Mouse (Mus musculus) limb, embryonic 12.5 days (tissue): ENCODE data around the gene Lman1l. TPM values are rescaled to one million over a fixed set of nuclear protein-coding genes. Genes with fewer than 3 reads are reported as not detected.

Experiments
- ATAC-seq: fragments of 200-750 bp; cut with Nextera tagmentation; 2 replicates; pipeline ENCODE4 v1.8.0; 2017; ENCODE audit warnings: low read depth, moderate TSS enrichment; ENCODE audit not compliant: insufficient number of reproducible peaks, insufficient read depth, low FRiP score, low TSS enrichment
- H3K27ac ChIP-seq: fragments of 300-500 bp; sonication (generic); 2 replicates; pipeline ENCODE4 v1.5.1; 2016; ENCODE audit warnings: mild to moderate bottlenecking, moderate library complexity
- H3K27me3 ChIP-seq: fragments of 300-500 bp; sonication (generic); 2 replicates; pipeline ENCODE4 v1.6.1; 2016; ENCODE audit warnings: mild to moderate bottlenecking, moderate library complexity
- H3K36me3 ChIP-seq: fragments of 300-500 bp; sonication (generic); 2 replicates; pipeline ENCODE4 v1.6.1; 2016; ENCODE audit warnings: mild to moderate bottlenecking, moderate library complexity
- H3K4me1 ChIP-seq: fragments of 300-500 bp; sonication (generic); replicated peaks from 2 replicates; pipeline ENCODE4 v1.6.1; 2016
- H3K4me2 ChIP-seq: fragments of 300-500 bp; sonication (generic); 2 replicates; pipeline ENCODE4 v1.6.1; 2016; ENCODE audit warnings: mild to moderate bottlenecking, moderate library complexity
- H3K4me3 ChIP-seq: fragments of 300-500 bp; sonication (generic); replicated peaks from 2 replicates; pipeline ENCODE4 v1.5.1; 2016; ENCODE audit warnings: mild to moderate bottlenecking
- H3K9ac ChIP-seq: fragments of 300-500 bp; sonication (generic); replicated peaks from 2 replicates; pipeline ENCODE4 v1.6.1; 2016; ENCODE audit warnings: mild to moderate bottlenecking, moderate library complexity
- H3K9me3 ChIP-seq: fragments of 300-500 bp; sonication (generic); 2 replicates; pipeline ENCODE4 v1.6.1; 2016; ENCODE audit warnings: mild to moderate bottlenecking, moderate library complexity
- WGBS: fragments of 180-500 bp; shearing (Covaris S2); methylation state at CpG from one replicate; pipeline ENCODE4 v1.1.7; 2016; 5-methylcytosine and 5-hydroxymethylcytosine counted together
- polyA plus RNA-seq: library from polyadenylated mRNA; unstranded; fragments of >200 nt; fragmentation: Nextera tagmentation; extraction: Ambion mirVana; gene quantifications from 2 replicates; pipeline ENCODE4 v1.2.1, GENCODE M21; 2016

Gene Lman1l
- polyA plus RNA-seq, 1 experiment from 2014 or later, result not detected

DNA sequence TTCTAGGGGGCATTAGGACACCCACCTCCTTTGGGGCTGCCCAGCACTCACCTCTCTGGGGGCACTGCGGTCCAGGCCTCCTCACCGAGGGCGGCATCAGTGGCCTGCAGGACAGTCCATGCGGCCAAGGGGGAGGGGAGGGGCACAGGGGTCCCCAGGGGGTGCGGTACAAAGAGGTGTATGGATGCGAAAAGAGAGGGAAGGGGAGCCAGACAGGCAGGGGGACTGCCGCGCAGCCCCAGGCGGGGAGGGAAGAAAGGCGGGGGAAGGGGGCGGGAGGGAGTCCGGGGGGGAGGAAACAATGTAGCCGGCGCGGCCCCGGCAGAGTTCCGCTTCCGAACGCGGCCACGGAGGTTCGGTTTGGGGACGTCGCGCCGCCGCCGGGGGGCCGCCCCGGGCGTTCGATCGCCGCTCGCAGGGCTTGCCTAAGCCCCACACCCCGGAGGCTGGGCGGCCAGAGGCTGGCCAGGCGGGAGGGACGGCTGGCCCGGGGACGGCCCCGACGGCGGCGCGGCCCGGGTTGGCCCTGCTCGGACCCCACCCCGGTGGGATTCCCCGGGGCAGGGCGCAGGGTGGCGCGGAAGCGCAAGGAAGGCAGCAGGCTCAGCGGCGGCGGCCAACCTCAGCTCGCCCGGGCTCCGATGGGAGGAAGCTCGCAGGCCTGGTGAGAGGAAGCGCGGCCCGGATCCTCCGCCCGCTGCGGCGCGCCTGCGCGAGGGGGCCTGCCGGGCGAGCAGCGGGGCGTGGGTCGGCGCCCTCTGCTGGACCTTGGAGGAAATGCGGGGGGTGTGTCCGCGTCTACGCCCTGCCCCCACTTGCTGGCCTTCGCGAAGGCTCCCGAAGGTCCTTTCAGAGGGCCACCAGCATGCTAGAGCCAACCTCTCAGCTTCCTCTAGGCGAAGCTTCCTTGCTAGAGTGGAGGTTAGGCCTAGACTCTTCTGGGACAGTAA lies 24.6 kb upstream of the Lman1l start:
- Histone ChIP-seq H3K9ac (peak overlapping the region; percentile 99), H3K4me1 (peaks cover 42% of the 10 kb centered on the region), H3K27me3 (no peaks in the 10 kb centered on the region), H3K4me2 (peak overlapping the region; percentile 96), H3K36me3 (peaks cover 16% of the 10 kb centered on the region), H3K27ac (peak overlapping the region; percentile 98), H3K9me3 (no peaks in the 10 kb centered on the region), H3K4me3 (peak overlapping the region; percentile 99)
- ATAC-seq, result peak; percentile 72
- under 1% methylated on average over 69 of the region's 85 CpGs for WGBS

DNA sequence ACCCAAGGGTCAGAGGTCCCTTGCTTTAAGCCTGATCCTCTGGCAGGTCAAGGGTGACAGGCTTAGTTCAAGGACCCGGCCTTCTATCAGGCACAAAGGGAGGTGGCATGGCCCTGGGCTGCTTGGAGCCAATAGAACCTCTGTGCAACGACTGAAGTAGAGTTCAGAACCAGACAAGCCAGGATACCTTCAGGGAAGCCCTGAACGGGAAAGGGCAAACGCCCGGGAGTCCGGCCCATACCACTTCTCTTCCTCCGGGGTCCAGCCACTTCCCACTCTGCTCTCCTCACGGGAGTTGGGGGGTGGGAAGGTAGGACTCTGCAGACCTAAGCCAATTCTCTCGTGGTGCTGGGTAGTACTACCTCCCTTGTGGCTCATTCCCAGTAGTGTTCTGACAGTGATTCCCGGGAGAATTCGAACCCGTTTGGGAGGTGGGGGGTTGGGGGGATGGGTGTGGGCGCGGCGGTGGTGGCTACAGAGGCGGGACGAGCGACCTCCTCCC lies 23.9 kb upstream of the Lman1l start:
- Histone ChIP-seq H3K4me1 (peaks cover 49% of the 10 kb centered on the region), H3K36me3 (peaks cover 19% of the 10 kb centered on the region), H3K4me3 (peak overlapping the region; percentile 99), H3K9me3 (no peaks in the 10 kb centered on the region), H3K27me3 (no peaks in the 10 kb centered on the region), H3K27ac (peak overlapping the region; percentile 98), H3K9ac (peak overlapping the region; percentile 99), H3K4me2 (peak overlapping the region; percentile 96)
- WGBS, result under 1% methylated on average over 18 of the region's 18 CpGs
- peak; percentile 11; the same call in 1 of the 2 replicates for ATAC-seq

DNA sequence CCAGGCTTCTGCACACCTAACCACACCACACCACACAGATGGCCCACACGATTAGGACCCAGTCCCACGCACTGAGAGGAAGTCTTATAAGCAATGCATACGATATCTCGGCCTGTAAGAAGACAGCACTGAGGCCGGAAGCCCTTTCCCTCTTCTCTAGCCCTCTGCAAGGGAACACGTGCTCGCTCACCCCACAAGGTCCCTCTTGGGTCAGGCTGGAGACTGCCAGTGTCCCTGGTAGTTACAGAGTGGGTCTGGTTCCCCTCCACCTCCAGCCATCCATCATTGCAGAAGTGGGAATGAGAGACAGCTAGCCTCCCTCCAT lies 23.2 kb upstream of the Lman1l start:
- Histone ChIP-seq H3K9ac (peak overlapping the region; percentile 99), H3K4me1 (peaks cover 56% of the 10 kb centered on the region), H3K27ac (peak overlapping the region; percentile 98; the same call in 1 of the 2 replicates), H3K4me2 (peak overlapping the region; percentile 96), H3K9me3 (no peaks in the 10 kb centered on the region), H3K4me3 (peak overlapping the region; percentile 99), H3K36me3 (peaks cover 19% of the 10 kb centered on the region), H3K27me3 (no peaks in the 10 kb centered on the region)
- 54% methylated on average over 7 of the region's 7 CpGs for WGBS
- ATAC-seq, result no peak

DNA sequence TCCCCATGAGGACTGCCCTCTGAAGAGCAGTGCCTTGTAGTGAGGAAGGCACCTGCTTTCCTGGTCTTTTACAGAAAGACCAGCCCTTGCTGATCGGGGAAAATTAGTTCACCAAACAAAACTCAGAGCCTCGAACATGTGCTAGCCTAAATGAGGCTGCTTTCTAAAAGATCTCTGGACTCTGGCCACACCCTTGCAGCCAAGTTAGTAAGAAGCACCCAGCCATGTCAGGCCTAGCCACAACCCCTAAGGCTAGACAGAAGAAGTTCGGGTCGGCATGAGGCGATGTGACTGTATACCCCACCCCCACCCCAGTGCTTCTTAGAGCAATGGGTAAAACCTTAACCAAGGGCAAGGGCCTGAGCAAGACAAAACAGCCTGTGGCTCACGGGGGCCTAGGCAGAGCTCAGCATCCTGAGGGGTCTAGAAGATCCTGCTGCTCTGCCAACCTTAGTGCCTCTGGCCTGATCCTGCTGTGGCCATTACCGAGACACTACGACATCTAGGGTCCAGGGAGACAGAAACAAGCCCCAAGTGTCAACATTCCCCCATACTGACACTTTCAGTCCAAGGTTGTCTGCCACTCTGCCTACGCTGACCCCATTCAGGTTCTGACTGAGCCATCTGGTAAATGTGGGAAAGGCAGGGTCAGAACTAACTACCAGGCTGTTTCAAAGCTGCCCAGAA lies 22.7 kb upstream of the Lman1l start:
- 72% methylated on average over 9 of the region's 9 CpGs for WGBS
- Histone ChIP-seq H3K27me3 (no peaks in the 10 kb centered on the region), H3K36me3 (peaks cover 19% of the 10 kb centered on the region), H3K9ac (peak overlapping the region; percentile 99), H3K4me2 (peak overlapping the region; percentile 96), H3K4me1 (peaks cover 61% of the 10 kb centered on the region), H3K27ac (0 out of 2 replicates have a peak overlapping the region, but pooled peaks have one; percentile 98), H3K9me3 (no peaks in the 10 kb centered on the region), H3K4me3 (peak overlapping the region; percentile 99)
- ATAC-seq, result no peak

DNA sequence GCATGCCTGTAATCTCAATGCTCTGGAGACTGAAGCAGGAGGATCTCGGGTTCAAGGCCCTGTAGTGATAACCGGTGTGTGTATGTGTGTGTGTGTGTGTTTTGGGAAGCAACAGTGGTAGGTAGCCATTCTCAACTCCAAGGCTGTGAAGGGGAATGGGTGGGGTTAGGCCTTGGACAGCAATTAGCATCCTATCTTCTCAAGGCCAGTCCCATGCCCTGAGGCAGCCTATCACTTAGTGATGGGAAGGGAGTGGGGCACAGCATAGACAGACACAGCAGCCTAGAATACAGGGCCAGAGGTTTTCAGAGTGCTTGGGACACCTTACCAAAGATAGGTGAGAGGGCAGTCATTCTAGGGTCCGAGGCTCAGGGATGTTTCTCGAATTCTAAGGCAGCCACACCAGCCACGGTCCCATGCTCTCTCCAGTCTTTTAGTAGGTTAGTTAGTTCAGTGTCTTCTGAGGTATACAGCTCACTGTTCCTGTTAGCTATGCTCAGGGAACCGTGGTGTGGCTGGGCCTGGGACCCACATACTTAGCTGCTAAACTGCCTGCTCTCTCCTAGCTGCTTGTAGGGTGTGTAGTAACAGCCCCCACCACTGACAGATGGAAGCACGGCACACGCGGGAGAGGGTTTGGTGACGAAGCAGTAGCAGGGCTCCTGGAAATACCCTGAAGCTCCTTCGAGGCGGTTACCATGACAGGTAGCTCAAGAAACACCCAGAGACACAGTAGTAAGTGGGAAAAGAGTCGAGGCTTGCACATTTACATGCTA lies 21.4 kb upstream of the Lman1l start:
- 88% methylated on average over 13 of the region's 13 CpGs for WGBS
- ATAC-seq, result no peak
- Histone ChIP-seq H3K27me3 (no peaks in the 10 kb centered on the region), H3K36me3 (peaks cover 19% of the 10 kb centered on the region), H3K9ac (no peak overlapping the region), H3K4me1 (peaks cover 74% of the 10 kb centered on the region), H3K4me2 (0 out of 2 replicates have a peak overlapping the region, but pooled peaks have one; percentile 4), H3K27ac (no peak overlapping the region; the same call in 1 of the 2 replicates), H3K4me3 (no peak overlapping the region), H3K9me3 (no peaks in the 10 kb centered on the region)

DNA sequence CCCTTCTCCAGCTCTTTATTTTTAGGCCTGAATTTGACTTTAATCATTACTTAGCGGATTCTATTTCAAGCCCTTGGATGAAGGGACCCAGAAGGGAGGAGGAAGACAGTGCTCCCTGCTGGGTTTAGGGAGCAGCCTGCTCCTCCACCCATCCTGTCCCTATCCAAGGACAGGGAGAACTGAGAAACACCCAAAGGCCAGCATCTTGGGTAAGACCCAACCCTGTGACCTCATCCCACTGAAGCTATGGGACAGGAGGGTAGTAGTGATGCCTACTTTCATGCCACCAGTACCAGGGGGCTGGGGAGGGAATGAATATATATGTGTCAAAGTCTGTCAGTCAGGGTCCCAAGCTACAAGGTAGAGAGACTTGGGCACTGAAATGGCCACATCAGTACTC lies 20.4 kb upstream of the Lman1l start:
- Histone ChIP-seq H3K9ac (peak overlapping the region; percentile 42; the same call in 1 of the 2 replicates), H3K27ac (peak overlapping the region; percentile 91; the same call in 1 of the 2 replicates), H3K36me3 (peaks cover 19% of the 10 kb centered on the region), H3K4me3 (0 out of 2 replicates have a peak overlapping the region, but pooled peaks have one; percentile 20), H3K9me3 (no peaks in the 10 kb centered on the region), H3K27me3 (no peaks in the 10 kb centered on the region), H3K4me2 (peak overlapping the region; percentile 50), H3K4me1 (peaks cover 76% of the 10 kb centered on the region)
- ATAC-seq, result no peak
- 75% methylated on average over 1 of the region's 1 CpGs for WGBS

DNA sequence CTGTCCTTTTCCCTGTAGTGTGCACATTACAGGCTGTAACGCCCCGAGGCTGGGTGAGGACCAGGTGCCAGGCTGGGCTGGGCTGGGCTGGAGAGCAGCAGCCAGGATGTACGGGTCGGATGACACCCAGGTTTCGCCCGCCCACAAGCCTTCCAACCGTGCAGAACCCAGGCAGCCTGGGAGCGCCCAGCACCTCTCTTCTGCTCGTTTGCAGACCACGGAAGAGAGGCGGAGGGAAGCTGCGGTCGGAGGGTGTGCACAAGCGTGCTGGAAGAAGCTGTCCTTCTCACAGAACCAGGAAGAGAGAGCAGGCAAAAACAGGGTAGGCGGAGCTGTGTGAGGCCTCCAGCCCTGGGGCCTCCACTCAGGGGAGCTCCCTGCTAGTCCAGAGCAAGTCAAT lies 19.8 kb upstream of the Lman1l start:
- H3K4me1 ChIP-seq, result peaks cover 80% of the 10 kb centered on the region
- H3K9ac ChIP-seq, result peak overlapping the region; percentile 52
- H3K27ac ChIP-seq, result peak overlapping the region; percentile 91
- WGBS, result 15% methylated on average over 15 of the region's 15 CpGs
- peak overlapping the region; percentile 50 for H3K4me2 ChIP-seq
- no peaks in the 10 kb centered on the region for H3K9me3 ChIP-seq
- no peaks in the 10 kb centered on the region for H3K27me3 ChIP-seq
- peaks cover 20% of the 10 kb centered on the region for H3K36me3 ChIP-seq
- no peak for ATAC-seq
- H3K4me3 ChIP-seq, result peak overlapping the region; percentile 20

DNA sequence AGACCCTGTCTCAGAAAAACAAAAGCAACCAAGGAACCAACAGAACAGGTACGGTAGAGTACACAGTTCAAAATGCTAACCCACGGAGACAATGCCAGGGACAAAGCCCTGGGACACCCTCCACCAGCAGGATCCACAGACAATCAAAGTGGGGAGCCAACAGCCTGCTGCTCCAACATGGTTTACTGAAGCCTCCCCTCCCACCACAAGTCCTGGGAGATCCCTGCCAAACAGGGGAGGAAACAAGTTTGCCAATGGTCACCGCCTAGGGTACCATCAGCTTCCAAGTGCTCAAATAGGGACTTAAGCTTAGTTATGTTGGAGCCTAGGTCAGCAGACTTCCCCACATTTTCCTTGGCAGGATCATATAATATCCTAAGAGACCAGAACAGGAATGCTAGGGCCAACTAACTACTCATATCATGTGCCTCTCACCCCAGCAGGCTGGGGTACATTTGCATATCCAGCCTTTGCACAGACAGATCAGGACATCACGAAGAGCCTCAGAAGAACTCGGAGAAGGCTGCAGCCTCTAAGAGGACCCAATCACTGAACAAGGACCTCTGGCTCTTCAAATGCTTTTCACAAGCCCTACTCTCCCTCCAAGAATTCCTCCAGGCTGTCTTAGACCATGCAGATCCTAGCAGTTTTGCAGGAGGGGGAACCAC lies 19.2 kb upstream of the Lman1l start:
- 74% methylated on average over 5 of the region's 5 CpGs for WGBS
- H3K9ac ChIP-seq, result peak overlapping the region; percentile 52; the same call in 1 of the 2 replicates
- peak overlapping the region; percentile 20 for H3K4me3 ChIP-seq
- H3K4me2 ChIP-seq, result peak overlapping the region; percentile 50
- peaks cover 80% of the 10 kb centered on the region for H3K4me1 ChIP-seq
- H3K9me3 ChIP-seq, result no peaks in the 10 kb centered on the region
- no peak for ATAC-seq
- no peaks in the 10 kb centered on the region for H3K27me3 ChIP-seq
- peaks cover 23% of the 10 kb centered on the region for H3K36me3 ChIP-seq
- H3K27ac ChIP-seq, result peak overlapping the region; percentile 91

DNA sequence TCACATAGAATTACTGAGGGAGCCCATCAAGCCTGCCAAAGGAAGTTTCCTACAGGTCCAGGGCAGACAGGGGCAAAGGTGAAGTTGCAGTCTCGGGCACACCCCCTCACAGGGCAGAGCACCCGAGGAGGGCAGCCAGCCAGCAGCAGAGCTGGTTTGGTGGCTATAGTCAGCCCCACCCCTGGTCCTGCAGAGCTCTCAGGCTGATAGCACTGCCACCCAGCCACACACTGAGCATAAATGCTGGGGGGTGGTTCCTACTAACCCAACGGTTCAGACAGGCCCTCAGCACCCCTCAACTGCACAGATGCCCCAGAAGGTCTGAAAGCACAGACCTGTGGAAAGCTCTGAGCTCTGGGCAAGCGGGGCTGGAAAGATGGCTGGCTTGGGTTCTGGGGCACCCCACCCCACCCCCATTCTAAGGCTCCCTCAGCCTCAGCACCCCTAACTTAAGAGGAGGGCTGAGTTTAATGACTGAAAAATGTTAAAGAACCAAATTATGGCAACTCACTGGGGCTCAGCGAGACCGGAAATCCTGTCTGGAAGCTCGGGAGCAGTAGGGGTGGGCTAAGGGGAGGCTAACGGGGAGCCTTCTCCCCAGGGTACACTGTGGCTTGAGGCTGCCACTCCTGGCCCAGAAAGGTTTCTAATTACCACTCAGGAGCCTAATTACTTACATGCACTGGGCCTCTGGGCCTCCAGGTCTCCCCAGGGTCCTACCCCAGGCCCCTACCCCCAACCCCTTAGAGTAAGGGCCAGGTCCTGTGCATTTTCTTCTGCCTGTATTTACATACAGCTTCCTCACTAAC lies 18.3 kb upstream of the Lman1l start:
- Histone ChIP-seq H3K9ac (peak overlapping the region; percentile 52), H3K4me1 (peaks cover 77% of the 10 kb centered on the region), H3K36me3 (peaks cover 27% of the 10 kb centered on the region), H3K4me3 (peak overlapping the region; percentile 15), H3K27me3 (no peaks in the 10 kb centered on the region), H3K9me3 (no peaks in the 10 kb centered on the region), H3K27ac (peak overlapping the region; percentile 91), H3K4me2 (peak overlapping the region; percentile 50)
- 16% methylated on average over 8 of the region's 8 CpGs for WGBS
- ATAC-seq, result no peak; the same call in 1 of the 2 replicates
